Mouse (Mus musculus) MEL (cell line): ENCODE results near the gene Pde10a. TPM values are rescaled to one million over a fixed set of nuclear protein-coding genes. Genes with fewer than 3 reads are reported as not detected.

Experiments
- DNase-seq: peaks from one replicate; pipeline ENCODE4 v3.0.0; 2011; ENCODE audit warnings: low read depth, low spot score
- H3K27ac ChIP-seq: 2 replicates; pipeline ENCODE4 v1.5.1; 2012; ENCODE audit warnings: low read depth, mild to moderate bottlenecking, control low read depth, low read length, moderate library complexity; ENCODE audit not compliant: control insufficient read depth
- H3K27me3 ChIP-seq, 2 experiments: fragments of 150-350 bp in 1 of 2; sonication (generic) in 1 of 2; 2 replicates each; pipeline ENCODE4 v1.6.1; 2012; ENCODE audit warnings: low read length in 2 of 2, mild to moderate bottlenecking in 2 of 2, improper control_type of control experiment in 1 of 2, moderate library complexity in 1 of 2; ENCODE audit not compliant: insufficient read depth in 2 of 2, control insufficient read depth in 1 of 2
- H3K36me3 ChIP-seq, 2 experiments: 2 replicates each; pipeline ENCODE4 v1.6.1; 2012 to 2014; ENCODE audit warnings: low read length in 2 of 2, improper control_type of control experiment in 1 of 2, inconsistent platforms in 1 of 2, mild to moderate bottlenecking in 1 of 2; ENCODE audit not compliant: insufficient read depth in 2 of 2, control insufficient read depth in 1 of 2
- H3K4me1 ChIP-seq, 2 experiments: fragments of 150-350 bp in 1 of 2; sonication (generic) in 1 of 2; 2 replicates each; pipeline ENCODE4 v1.6.1; 2012; ENCODE audit warnings: low read length in 2 of 2, improper control_type of control experiment in 1 of 2, mild to moderate bottlenecking in 1 of 2; ENCODE audit not compliant: insufficient read depth in 2 of 2, control insufficient read depth in 1 of 2
- H3K4me3 ChIP-seq, 2 experiments: fragments of 150-350 bp in 1 of 2; sonication (generic) in 1 of 2; 2 replicates each; pipeline ENCODE4 v1.5.1; 2012; ENCODE audit warnings: low read depth in 2 of 2, low read length in 2 of 2, mild to moderate bottlenecking in 2 of 2, moderate library complexity in 2 of 2, control low read depth in 1 of 2, improper control_type of control experiment in 1 of 2; ENCODE audit not compliant: control insufficient read depth in 1 of 2, insufficient read depth in 1 of 2
- H3K79me2 ChIP-seq: 2 replicates; pipeline ENCODE4 v1.6.1; 2012; ENCODE audit warnings: mild to moderate bottlenecking, low read length, moderate library complexity; ENCODE audit not compliant: control insufficient read depth, poor library complexity, insufficient read depth
- H3K9ac ChIP-seq: 2 replicates; pipeline ENCODE4 v1.6.1; 2012; ENCODE audit warnings: low read depth, mild to moderate bottlenecking, control low read depth, low read length, moderate library complexity; ENCODE audit not compliant: control insufficient read depth, poor library complexity, severe bottlenecking
- H3K9me3 ChIP-seq: fragments of 150-350 bp; sonication (generic); replicated peaks from 2 replicates; pipeline ENCODE4 v1.6.1; 2012; ENCODE audit warnings: mild to moderate bottlenecking, low read length, improper control_type of control experiment, moderate library complexity; ENCODE audit not compliant: insufficient read depth
- CHD1 ChIP-seq: IDR thresholded peaks from 2 replicates; pipeline ENCODE4 v1.6.1; 2012; ENCODE audit warnings: low read depth, mild to moderate bottlenecking, inconsistent platforms, low read length, improper control_type of control experiment
- CHD2 ChIP-seq: IDR thresholded peaks from 2 replicates; pipeline ENCODE4 v1.6.1; 2011; ENCODE audit warnings: low read length, improper control_type of control experiment
- CTCF ChIP-seq, 3 experiments: IDR thresholded peaks in 2 of 3; conservative IDR thresholded peaks in 1 of 3; 2 replicates each; pipeline ENCODE4 v1.5.1; 2011 to 2012; ENCODE audit warnings: low read length in 3 of 3, low read depth in 2 of 3, mild to moderate bottlenecking in 2 of 3, improper control_type of control experiment in 1 of 3, inconsistent platforms in 1 of 3, mixed read lengths in 1 of 3, moderate library complexity in 1 of 3; ENCODE audit not compliant: control insufficient read depth in 1 of 3, insufficient read depth in 1 of 3, poor library complexity in 1 of 3, severe bottlenecking in 1 of 3
- E2F4 ChIP-seq: IDR thresholded peaks from 2 replicates; pipeline ENCODE4 v1.6.1; 2011; ENCODE audit warnings: low read depth, low read length, improper control_type of control experiment, borderline replicate concordance
- ETS1 ChIP-seq: IDR thresholded peaks from 2 replicates; pipeline ENCODE4 v1.6.1; 2012; ENCODE audit warnings: low read depth, mild to moderate bottlenecking, inconsistent platforms, low read length, improper control_type of control experiment, moderate library complexity
- HCFC1 ChIP-seq: IDR thresholded peaks from 2 replicates; pipeline ENCODE4 v1.6.1; 2012; ENCODE audit warnings: low read depth, mild to moderate bottlenecking, inconsistent platforms, low read length, improper control_type of control experiment, moderate library complexity
- KAT2A ChIP-seq: conservative IDR thresholded peaks from 2 replicates; pipeline ENCODE4 v1.6.1; 2012; ENCODE audit warnings: low read depth, low read length, improper control_type of control experiment, inconsistent platforms
- MXI1 ChIP-seq: IDR thresholded peaks from 2 replicates; pipeline ENCODE4 v1.6.1; 2011; ENCODE audit warnings: mild to moderate bottlenecking, low read depth, low read length, improper control_type of control experiment
- MYB ChIP-seq: IDR thresholded peaks from 2 replicates; pipeline ENCODE4 v1.6.1; 2011; ENCODE audit warnings: mild to moderate bottlenecking, low read depth, low read length, improper control_type of control experiment
- NELFE ChIP-seq: IDR thresholded peaks from 2 replicates; pipeline ENCODE4 v1.6.1; 2011; ENCODE audit warnings: low read depth, low read length, improper control_type of control experiment
- NRF1 ChIP-seq: IDR thresholded peaks from 2 replicates; pipeline ENCODE4 v1.6.1; 2014; ENCODE audit warnings: low read depth, mild to moderate bottlenecking, inconsistent platforms, low read length, improper control_type of control experiment, moderate library complexity; ENCODE audit not compliant: poor library complexity, insufficient read depth, severe bottlenecking
- POLR2A ChIP-seq, 2 experiments: IDR thresholded peaks; 2 replicates each; pipeline ENCODE4 v1.6.1; 2011 to 2012; ENCODE audit warnings: low read length in 2 of 2, mild to moderate bottlenecking in 2 of 2, control low read depth in 1 of 2, improper control_type of control experiment in 1 of 2, low read depth in 1 of 2, moderate library complexity in 1 of 2; ENCODE audit not compliant: control insufficient read depth in 1 of 2, insufficient read depth in 1 of 2, poor library complexity in 1 of 2
- POLR2AphosphoS5 ChIP-seq: IDR thresholded peaks from 2 replicates; pipeline ENCODE4 v1.6.1; 2012; ENCODE audit warnings: low read depth, borderline replicate concordance, mild to moderate bottlenecking, inconsistent platforms, low read length, moderate library complexity, mixed read lengths
- SIN3A ChIP-seq: IDR thresholded peaks from 2 replicates; pipeline ENCODE4 v1.6.1; 2012; ENCODE audit warnings: low read length, improper control_type of control experiment, inconsistent platforms
- SMC3 ChIP-seq: IDR thresholded peaks from 2 replicates; pipeline ENCODE4 v1.6.1; 2011; ENCODE audit warnings: low read depth, low read length, improper control_type of control experiment
- TAL1 ChIP-seq: IDR thresholded peaks from 2 replicates; pipeline ENCODE4 v1.6.1; 2012; ENCODE audit warnings: mild to moderate bottlenecking, inconsistent platforms, low read length, moderate library complexity, mixed read lengths
- TCF12 ChIP-seq: IDR thresholded peaks from 2 replicates; pipeline ENCODE4 v1.6.1; 2014; ENCODE audit warnings: low read depth, mild to moderate bottlenecking, inconsistent platforms, low read length, improper control_type of control experiment, moderate library complexity
- USF2 ChIP-seq, 2 experiments: IDR thresholded peaks; 2 replicates each; pipeline ENCODE4 v1.6.1; 2011 to 2012; ENCODE audit warnings: improper control_type of control experiment in 2 of 2, low read length in 2 of 2, borderline replicate concordance in 1 of 2, inconsistent platforms in 1 of 2, low read depth in 1 of 2, mild to moderate bottlenecking in 1 of 2; ENCODE audit not compliant: insufficient read depth in 1 of 2
- ZMIZ1 ChIP-seq: IDR thresholded peaks from 2 replicates; pipeline ENCODE4 v1.6.1; 2012; ENCODE audit warnings: low read depth, mild to moderate bottlenecking, inconsistent platforms, low read length, improper control_type of control experiment, moderate library complexity
- ZNF384 ChIP-seq: IDR thresholded peaks from 2 replicates; pipeline ENCODE4 v1.6.1; 2012; ENCODE audit warnings: low read depth, mild to moderate bottlenecking, inconsistent platforms, low read length, improper control_type of control experiment
- polyA plus RNA-seq, 2 experiments: library from polyadenylated mRNA; stranded (reverse) in 1 of 2; unstranded in 1 of 2; fragments of >175 nt in 1 of 2; fragments of >200 nt in 1 of 2; gene quantifications; 2 replicates each; pipeline versions ENCODE4 v1.2.1 to v1.2.4; 2012; ENCODE audit warnings: low replicate concordance in 2 of 2, low read depth in 1 of 2; ENCODE audit not compliant: insufficient read length in 2 of 2, insufficient read depth in 1 of 2, missing spikeins in 1 of 2
- total RNA-seq: library from RNA; depleted of rRNA; stranded (reverse); fragments of 300-350 nt; gene quantifications from 2 replicates; pipeline ENCODE4 v1.2.3, GENCODE M21; 2012

Gene Pde10a
- total and polyA plus RNA-seq, 3 experiments = 3.1 to 6.9 TPM; not detected in 1

- H3K9me3 ChIP-seq = no peaks in the 10 kb centered on the region
- no peak for TF ChIP-seq SIN3A
- TF ChIP-seq ETS1 = no peak
- TF ChIP-seq ZMIZ1 = no peak
- no peak for TF ChIP-seq USF2 (IDR thresholded peaks at IDR 0.05; ENCODE audit: borderline replicate concordance in 1 of 2, insufficient read depth in 1 of 2, low read depth in 1 of 2, low read length in 2 of 2)
- TF ChIP-seq, all 39 proteins: peak for 0
- Histone ChIP-seq H3K9ac (no peak overlapping the region), H3K27ac (no peak overlapping the region), H3K4me3 (no peak overlapping the region), H3K27me3 (no peaks in the 10 kb centered on the region), H3K4me1 (no peaks in the 10 kb centered on the region), H3K36me3 (no peaks in the 10 kb centered on the region), H3K79me2 (no peaks in the 10 kb centered on the region)
- no peak for DNase-seq
Observed at GRCm38 (mm10) chr17:8728646-8729045, 203.5 kb downstream of the Pde10a start.

GRCm38 (mm10) chr17:8729808-8730207, 204.6 kb downstream of the Pde10a start:
- Histone ChIP-seq H3K9ac (no peak overlapping the region), H3K27me3 (peaks cover 0 to 2% of the 10 kb centered on the region in 2 experiments; a peak in 2 of 4 replicates), H3K79me2 (no peaks in the 10 kb centered on the region), H3K4me3 (no peak overlapping the region), H3K4me1 (no peaks in the 10 kb centered on the region), H3K27ac (no peak overlapping the region), H3K36me3 (no peaks in the 10 kb centered on the region), H3K9me3 (no peaks in the 10 kb centered on the region)
- TF ChIP-seq POLR2AphosphoS5 (no peak), NRF1 (no peak), KAT2A (no peak), SMC3 (no peak), ETS1 (no peak), ZNF384 (no peak), POLR2A (IDR thresholded peaks at IDR 0.05; ENCODE audit: control insufficient read depth in 1 of 2, insufficient read depth in 1 of 2, low read depth in 1 of 2, low read length in 2 of 2, poor library complexity in 1 of 2) (no peak), MYB (no peak), CHD2 (no peak), ZMIZ1 (no peak), TAL1 (no peak)
- DNase-seq = no peak

- Histone ChIP-seq H3K4me3 (no peak overlapping the region), H3K4me1 (no peaks in the 10 kb centered on the region), H3K9me3 (no peaks in the 10 kb centered on the region), H3K36me3 (no peaks in the 10 kb centered on the region), H3K9ac (no peak overlapping the region), H3K79me2 (no peaks in the 10 kb centered on the region), H3K27me3 (peaks cover 0 to 2% of the 10 kb centered on the region in 2 experiments; a peak in 2 of 4 replicates)
- TF ChIP-seq TCF12 (no peak), NELFE (no peak), HCFC1 (no peak), USF2 (IDR thresholded peaks at IDR 0.05; ENCODE audit: borderline replicate concordance in 1 of 2, insufficient read depth in 1 of 2, low read depth in 1 of 2, low read length in 2 of 2) (no peak), POLR2AphosphoS5 (no peak), MXI1 (no peak), CTCF (IDR thresholded peaks at IDR 0.05 in 2 of 3, conservative IDR thresholded peaks at IDR 0.05 in 1 of 3; ENCODE audit: control insufficient read depth in 1 of 3, insufficient read depth in 1 of 3, low read depth in 2 of 3, low read length in 3 of 3, poor library complexity in 1 of 3, severe bottlenecking in 1 of 3) (peak in 2 of 3 experiments; percentile 8 to 18; a peak in 2 of 6 replicates), CHD1 (no peak), E2F4 (no peak)
- TF ChIP-seq, all 39 proteins: peak for 1
- H3K27ac ChIP-seq = no peak overlapping the region
- DNase-seq = no peak
Observed at GRCm38 (mm10) chr17:8731073-8731472, 205.9 kb downstream of the Pde10a start.
